Mouse (Mus musculus) heart, embryonic 12.5 days (tissue): ENCODE data around the gene Cend1. TPM values are rescaled to one million over a fixed set of nuclear protein-coding genes. Genes with fewer than 3 reads are reported as not detected.

Source experiments
- ATAC-seq: fragments of 200-750 bp; cut with Nextera tagmentation; 2 replicates; pipeline ENCODE4 v1.8.0; 2017; ENCODE audit warnings: moderate TSS enrichment, moderate library complexity; ENCODE audit not compliant: insufficient number of reproducible peaks, low FRiP score
- H3K27ac ChIP-seq: fragments of 300-500 bp; sonication (generic); 2 replicates; pipeline ENCODE4 v1.5.1; 2016; ENCODE audit warnings: mild to moderate bottlenecking, moderate library complexity; ENCODE audit not compliant: poor library complexity, severe bottlenecking
- H3K27me3 ChIP-seq: fragments of 300-500 bp; sonication (generic); replicated peaks from 2 replicates; pipeline ENCODE4 v1.6.1; 2016; ENCODE audit warnings: mild to moderate bottlenecking, moderate library complexity
- H3K36me3 ChIP-seq: fragments of 300-500 bp; sonication (generic); 2 replicates; pipeline ENCODE4 v1.6.1; 2016; ENCODE audit warnings: mild to moderate bottlenecking, moderate library complexity
- H3K4me1 ChIP-seq: fragments of 300-500 bp; sonication (generic); replicated peaks from 2 replicates; pipeline ENCODE4 v1.6.1; 2016; ENCODE audit warnings: mild to moderate bottlenecking
- H3K4me2 ChIP-seq: fragments of 300-500 bp; sonication (generic); 2 replicates; pipeline ENCODE4 v1.6.1; 2016; ENCODE audit warnings: mild to moderate bottlenecking, moderate library complexity
- H3K4me3 ChIP-seq: fragments of 300-500 bp; sonication (generic); 2 replicates; pipeline ENCODE4 v1.5.1; 2016; ENCODE audit warnings: mild to moderate bottlenecking
- H3K9ac ChIP-seq: fragments of 300-500 bp; sonication (generic); 2 replicates; pipeline ENCODE4 v1.6.1; 2016; ENCODE audit warnings: mild to moderate bottlenecking, moderate library complexity
- H3K9me3 ChIP-seq: fragments of 300-500 bp; sonication (generic); replicated peaks from 2 replicates; pipeline ENCODE4 v1.6.1; 2016; ENCODE audit warnings: mild to moderate bottlenecking, moderate library complexity
- WGBS: fragments of 180-500 bp; shearing (Covaris S2); methylation state at CpG from one replicate; pipeline ENCODE4 v1.1.7; 2016; 5-methylcytosine and 5-hydroxymethylcytosine counted together
- polyA plus RNA-seq: library from polyadenylated mRNA; unstranded; fragments of >200 nt; fragmentation: Nextera tagmentation; extraction: Ambion mirVana; gene quantifications from 2 replicates; pipeline ENCODE4 v1.2.1, GENCODE M21; 2016

Gene Cend1
- polyA plus RNA-seq, 1 experiment from 2014 or later: 14.6 TPM

DNA sequence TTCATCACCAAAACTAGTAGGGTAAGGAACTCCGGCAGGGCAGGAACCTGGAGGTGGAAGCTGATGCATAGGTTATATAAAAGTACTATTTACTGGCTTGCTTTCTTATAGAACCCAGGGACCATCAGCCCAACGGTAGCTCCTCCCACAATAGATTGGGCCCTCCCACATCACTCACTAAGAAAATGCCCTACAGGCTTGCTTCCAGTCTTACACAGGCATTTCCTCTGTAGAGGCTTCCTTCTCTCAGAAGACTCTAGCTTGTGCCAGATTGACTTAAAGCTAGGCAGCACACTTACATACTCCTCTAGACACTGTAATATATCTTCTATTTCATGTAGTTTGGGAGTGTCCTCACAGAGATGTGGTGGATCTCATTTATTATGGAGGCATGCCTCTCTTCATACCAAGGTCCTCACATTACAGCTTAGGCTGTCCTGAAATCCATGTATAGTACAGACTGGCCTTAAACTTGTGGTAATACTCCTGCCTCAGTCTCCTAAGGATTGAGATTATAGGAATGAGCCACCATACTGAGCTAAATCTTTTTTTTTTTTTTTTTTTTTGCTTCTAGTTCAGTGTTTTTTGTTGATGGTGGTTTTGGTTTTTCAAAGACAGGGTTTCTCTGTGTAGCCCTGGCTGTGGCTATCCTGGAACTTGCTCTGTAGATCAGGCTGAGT is 41.3 kb downstream of the Cend1 start:
- Histone ChIP-seq H3K36me3 (no peaks in the 10 kb centered on the region), H3K27ac (no peak overlapping the region), H3K4me2 (no peak overlapping the region), H3K27me3 (peaks cover 25% of the 10 kb centered on the region; the same call in 1 of the 2 replicates), H3K9ac (no peak overlapping the region), H3K9me3 (no peaks in the 10 kb centered on the region), H3K4me3 (no peak overlapping the region), H3K4me1 (peaks cover 8% of the 10 kb centered on the region)
- ATAC-seq: no peak
- 47% methylated on average over 2 of the region's 2 CpGs for whole genome bisulfite sequencing

- Histone ChIP-seq H3K27ac (no peak overlapping the region), H3K36me3 (no peaks in the 10 kb centered on the region), H3K4me2 (no peak overlapping the region), H3K4me1 (no peaks in the 10 kb centered on the region), H3K27me3 (peaks cover 35% of the 10 kb centered on the region; the same call in 1 of the 2 replicates), H3K9ac (no peak overlapping the region), H3K4me3 (no peak overlapping the region), H3K9me3 (no peaks in the 10 kb centered on the region)
- WGBS: 66% methylated on average over 4 of the region's 4 CpGs
- no peak for ATAC-seq
Observed at GRCm38 (mm10) chr7:141381068-141381835, 48.0 kb downstream of the Cend1 start.

DNA sequence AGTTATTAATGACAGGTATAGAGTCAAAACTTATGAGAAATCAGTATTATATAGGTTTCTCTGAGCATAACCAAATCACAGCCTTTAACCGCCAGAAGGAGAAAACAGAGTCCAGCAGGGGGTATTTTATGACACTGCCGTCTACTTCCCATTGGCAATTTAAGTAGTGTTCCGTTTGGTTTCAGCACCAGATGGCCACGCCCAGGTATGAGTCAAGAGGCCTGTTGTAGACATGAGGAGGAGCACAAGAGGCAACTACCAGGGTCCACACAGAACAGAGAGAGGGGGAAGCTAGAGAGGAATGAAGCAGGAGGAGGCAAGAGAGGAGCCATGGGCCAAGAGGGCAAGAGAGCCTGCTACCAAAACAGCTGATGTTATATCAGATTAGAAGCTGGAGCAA is 49.7 kb downstream of the Cend1 start:
- no peak overlapping the region for H3K4me2 ChIP-seq
- ATAC-seq: no peak
- no peak overlapping the region for H3K4me3 ChIP-seq
- H3K27ac ChIP-seq: no peak overlapping the region
- H3K9me3 ChIP-seq: no peaks in the 10 kb centered on the region
- peaks cover 24% of the 10 kb centered on the region; the same call in 1 of the 2 replicates for H3K27me3 ChIP-seq
- H3K4me1 ChIP-seq: no peaks in the 10 kb centered on the region
- 68% methylated on average over 4 of the region's 4 CpGs for WGBS
- H3K36me3 ChIP-seq: no peaks in the 10 kb centered on the region
- no peak overlapping the region for H3K9ac ChIP-seq

Other genes starting within 250 kb of the Cend1 start
- 74.1 and 78.2 TPM in 2 replicates for gene Hras, start 235.5 kb downstream of the Cend1 start, polyA plus RNA-seq
- 2.5 and 3.5 TPM in 2 replicates for gene Lrrc56, start 235.3 kb downstream of the Cend1 start, polyA plus RNA-seq
- gene Lmntd2, start 215.4 kb downstream of the Cend1 start, polyA plus RNA-seq: 1.3 and 1.4 TPM in 2 replicates
- 12.9 and 16.2 TPM in 2 replicates for gene Rassf7, start 213.6 kb downstream of the Cend1 start, polyA plus RNA-seq
- 56.4 and 59.3 TPM in 2 replicates for gene Phrf1, start 200.7 kb downstream of the Cend1 start, polyA plus RNA-seq
- gene Irf7, start 163.0 kb downstream of the Cend1 start, polyA plus RNA-seq: 1.1 and 1.7 TPM in 2 replicates
- not detected in 2 replicates for gene Cdhr5, start 152.7 kb downstream of the Cend1 start, polyA plus RNA-seq
- gene Sct, start 150.4 kb downstream of the Cend1 start, polyA plus RNA-seq: 0.64 TPM in 1 of 2 replicates, not detected in the other
- gene Drd4, start 137.5 kb downstream of the Cend1 start, polyA plus RNA-seq: 0.06 and 0.15 TPM in 2 replicates
- gene Deaf1, start 101.8 kb downstream of the Cend1 start, polyA plus RNA-seq: 34.3 and 35.6 TPM in 2 replicates
- 37.4 and 40.1 TPM in 2 replicates for gene Tmem80, start 101.8 kb downstream of the Cend1 start, polyA plus RNA-seq
- gene Eps8l2, start 90.6 kb downstream of the Cend1 start, polyA plus RNA-seq: 0.73 and 1.3 TPM in 2 replicates
- gene Taldo1, start 37.3 kb downstream of the Cend1 start, polyA plus RNA-seq: 276 and 284 TPM in 2 replicates
- 25.5 and 26.7 TPM in 2 replicates for gene Gatd1, start 15.4 kb downstream of the Cend1 start, polyA plus RNA-seq
- gene Slc25a22, start 8.4 kb upstream of the Cend1 start, polyA plus RNA-seq: 19.3 and 20.7 TPM in 2 replicates
- gene Pidd1, start 14.5 kb upstream of the Cend1 start, polyA plus RNA-seq: 12.0 and 14.3 TPM in 2 replicates
- 867 and 941 TPM in 2 replicates for gene Rplp2, start 17.9 kb upstream of the Cend1 start, polyA plus RNA-seq
- gene Pnpla2, start 25.7 kb upstream of the Cend1 start, polyA plus RNA-seq: 42.3 and 43.3 TPM in 2 replicates
- gene Cracr2b, start 31.6 kb upstream of the Cend1 start, polyA plus RNA-seq: 16.6 and 17.5 TPM in 2 replicates
- 27.4 and 30.6 TPM in 2 replicates for gene Cd151, start 37.9 kb upstream of the Cend1 start, polyA plus RNA-seq
- gene Polr2l, start 45.6 kb upstream of the Cend1 start, polyA plus RNA-seq: 60.7 and 64.7 TPM in 2 replicates
- 57.5 and 57.6 TPM in 2 replicates for gene Tspan4, start 45.7 kb upstream of the Cend1 start, polyA plus RNA-seq
- 35.9 and 38.6 TPM in 2 replicates for gene Chid1, start 110.4 kb upstream of the Cend1 start, polyA plus RNA-seq
- 70.2 and 70.7 TPM in 2 replicates for gene Ap2a2, start 132.7 kb upstream of the Cend1 start, polyA plus RNA-seq
- 0.06 and 0.11 TPM in 2 replicates for gene Muc6, start 225.8 kb upstream of the Cend1 start, polyA plus RNA-seq